Mouse (Mus musculus): Measurements from ENCODE around the gene Npas3.

The Npas3 gene

GRCm38 (mm10) chr12:53862281-53862680, 613.8 kb downstream of the Npas3 start:
- DNase-seq (ENCODE audit: low spot score in 2 of 2): no peak

- DNase-seq (ENCODE audit: low spot score in 2 of 2): no peak
These were observed 616.1 kb downstream of the Npas3 start for GRCm38 (mm10) chr12:53864436-53865136.

GRCm38 (mm10) chr12:53865691-53866090, 617.2 kb downstream of the Npas3 start:
- DNase-seq (ENCODE audit: low spot score in 2 of 2): no peak

- DNase-seq (ENCODE audit: low spot score in 2 of 2): no peak
These were observed 621.5 kb downstream of the Npas3 start for GRCm38 (mm10) chr12:53869981-53870380.

- no peak for DNase-seq (ENCODE audit: low spot score in 2 of 2)
These were observed 626.7 kb downstream of the Npas3 start for GRCm38 (mm10) chr12:53875226-53875625.

- no peak for DNase-seq (ENCODE audit: low spot score in 2 of 2)
These were observed 628.2 kb downstream of the Npas3 start for GRCm38 (mm10) chr12:53876693-53877092.

GRCm38 (mm10) chr12:53881684-53882083, 633.2 kb downstream of the Npas3 start:
- DNase-seq (ENCODE audit: low spot score in 2 of 2): no peak

- no peak for DNase-seq (ENCODE audit: low spot score in 2 of 2)
These were observed 634.4 kb downstream of the Npas3 start for GRCm38 (mm10) chr12:53882863-53883262.

- no peak for DNase-seq (ENCODE audit: low spot score in 2 of 2)
These were observed 640.1 kb downstream of the Npas3 start for GRCm38 (mm10) chr12:53888624-53889023.

- DNase-seq (ENCODE audit: low spot score in 2 of 2): no peak
These were observed 647.4 kb downstream of the Npas3 start for GRCm38 (mm10) chr12:53895909-53896308.

GRCm38 (mm10) chr12:53908761-53909160, 660.3 kb downstream of the Npas3 start:
- no peak for DNase-seq (ENCODE audit: low spot score in 2 of 2)

- DNase-seq (ENCODE audit: low spot score in 2 of 2): no peak
These were observed 661.7 kb downstream of the Npas3 start for GRCm38 (mm10) chr12:53910192-53910591.

GRCm38 (mm10) chr12:53922153-53922552, 673.7 kb downstream of the Npas3 start:
- DNase-seq (ENCODE audit: low spot score in 2 of 2): no peak

GRCm38 (mm10) chr12:53948826-53949225, 700.3 kb downstream of the Npas3 start:
- DNase-seq (ENCODE audit: low spot score in 2 of 2): no peak

GRCm38 (mm10) chr12:53962004-53962403, 713.5 kb downstream of the Npas3 start:
- no peak for DNase-seq (ENCODE audit: low spot score in 2 of 2)

GRCm38 (mm10) chr12:53963534-53963933, 715.1 kb downstream of the Npas3 start:
- no peak for DNase-seq (ENCODE audit: low spot score in 2 of 2)

GRCm38 (mm10) chr12:53969378-53970174, 721.1 kb downstream of the Npas3 start:
- DNase-seq (ENCODE audit: low spot score in 2 of 2): no peak

- no peak for DNase-seq (ENCODE audit: low spot score in 2 of 2)
These were observed 722.2 kb downstream of the Npas3 start for GRCm38 (mm10) chr12:53970721-53971120.

GRCm38 (mm10) chr12:53973414-53973813, 724.9 kb downstream of the Npas3 start:
- no peak for DNase-seq (ENCODE audit: low spot score in 2 of 2)

- peak; percentile 38 to 54 for DNase-seq (ENCODE audit: low spot score in 2 of 2)
These were observed 733.4 kb downstream of the Npas3 start for GRCm38 (mm10) chr12:53981575-53982507.

- DNase-seq (ENCODE audit: low spot score in 2 of 2): no peak
These were observed 735.5 kb downstream of the Npas3 start for GRCm38 (mm10) chr12:53983946-53984345.

Data from frontal cortex, postnatal 10 days (tissue).